Mouse (Mus musculus) neural tube, embryonic 14.5 days (tissue): ENCODE measurements at regions not wholly inside any gene's neighbourhood (a gene's known extent, or its start where the extent isn't known, plus 50 kb on each side); places are given as distances from the start of the nearest gene placed in this dataset.
"Not testable (repeated sequence)": the region's sequence is repeated elsewhere in the genome, so short reads cannot be mapped to it uniquely, and the experiment has no call there.

Source experiments
- ATAC-seq: fragments of 200-750 bp; cut with Nextera tagmentation; 2 replicates; pipeline ENCODE4 v1.8.0; 2017; ENCODE audit warnings: low read depth, mild to moderate bottlenecking, moderate TSS enrichment, moderate library complexity
- H3K27ac ChIP-seq: fragments of 300-500 bp; sonication (generic); 2 replicates; pipeline ENCODE4 v1.5.1; 2014; ENCODE audit warnings: low read depth, mild to moderate bottlenecking, control low read depth, low read length, moderate library complexity, mixed read lengths
- H3K27me3 ChIP-seq: fragments of 300-500 bp; sonication (generic); 2 replicates; pipeline ENCODE4 v1.6.1; 2014; ENCODE audit warnings: low read length; ENCODE audit not compliant: control insufficient read depth, insufficient read depth
- H3K36me3 ChIP-seq: fragments of 300-500 bp; sonication (generic); 2 replicates; pipeline ENCODE4 v1.6.1; 2014; ENCODE audit warnings: low read length, mixed read lengths; ENCODE audit not compliant: control insufficient read depth, insufficient read depth
- H3K4me1 ChIP-seq: fragments of 300-500 bp; sonication (generic); 2 replicates; pipeline ENCODE4 v1.6.1; 2014; ENCODE audit warnings: low read length; ENCODE audit not compliant: control insufficient read depth, insufficient read depth
- H3K4me2 ChIP-seq: fragments of 300-500 bp; sonication (generic); 2 replicates; pipeline ENCODE4 v1.6.1; 2014; ENCODE audit warnings: mild to moderate bottlenecking, low read depth, low read length, control low read depth
- H3K4me3 ChIP-seq: fragments of 300-500 bp; sonication (generic); 2 replicates; pipeline ENCODE4 v1.5.1; 2014; ENCODE audit warnings: low read depth, low read length, control low read depth, mixed read lengths
- H3K9ac ChIP-seq: fragments of 300-500 bp; sonication (generic); replicated peaks from 2 replicates; pipeline ENCODE4 v1.6.1; 2014; ENCODE audit warnings: low read depth, mild to moderate bottlenecking, control low read depth, low read length, mixed read lengths
- H3K9me3 ChIP-seq: fragments of 300-500 bp; sonication (generic); 2 replicates; pipeline ENCODE4 v1.6.1; 2016; ENCODE audit warnings: low read length; ENCODE audit not compliant: control insufficient read depth
- WGBS: fragments of 180-500 bp; shearing (Covaris S2); extraction: QIAGEN DNeasy Blood & Tissue Kit; methylation state at CpG from one replicate; pipeline ENCODE4 v1.1.7; 2014; 5-methylcytosine and 5-hydroxymethylcytosine counted together

DNA sequence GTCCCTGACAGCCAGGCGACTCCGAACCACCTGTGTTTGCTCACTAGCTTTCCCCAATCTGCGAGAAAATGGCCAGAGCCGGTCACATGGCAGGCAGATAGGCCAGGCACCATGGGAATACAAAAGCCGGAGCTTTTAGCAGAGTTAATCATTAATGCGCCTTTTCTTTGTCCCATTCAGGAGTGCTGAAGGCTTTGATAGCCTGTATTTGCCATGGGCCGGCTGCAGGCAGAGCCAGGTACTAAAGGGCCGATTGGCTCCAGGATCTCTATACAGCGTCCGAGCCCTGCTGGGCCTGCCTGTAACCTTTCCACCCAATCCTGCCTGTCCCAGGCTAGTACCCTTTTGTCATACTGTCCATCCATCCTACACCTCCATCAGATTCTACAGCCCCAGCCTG is 78.1 kb downstream of the Foxa2 start:
- no peak overlapping the region for H3K4me3 ChIP-seq
- H3K36me3 ChIP-seq, result no peaks in the 10 kb centered on the region
- ATAC-seq, result no peak
- no peaks in the 10 kb centered on the region for H3K27me3 ChIP-seq
- no peak overlapping the region for H3K4me2 ChIP-seq
- H3K9me3 ChIP-seq, result no peaks in the 10 kb centered on the region
- 11% methylated on average over 10 of the region's 10 CpGs for WGBS
- H3K4me1 ChIP-seq, result no peaks in the 10 kb centered on the region
- no peak overlapping the region for H3K9ac ChIP-seq
- no peak overlapping the region for H3K27ac ChIP-seq

DNA sequence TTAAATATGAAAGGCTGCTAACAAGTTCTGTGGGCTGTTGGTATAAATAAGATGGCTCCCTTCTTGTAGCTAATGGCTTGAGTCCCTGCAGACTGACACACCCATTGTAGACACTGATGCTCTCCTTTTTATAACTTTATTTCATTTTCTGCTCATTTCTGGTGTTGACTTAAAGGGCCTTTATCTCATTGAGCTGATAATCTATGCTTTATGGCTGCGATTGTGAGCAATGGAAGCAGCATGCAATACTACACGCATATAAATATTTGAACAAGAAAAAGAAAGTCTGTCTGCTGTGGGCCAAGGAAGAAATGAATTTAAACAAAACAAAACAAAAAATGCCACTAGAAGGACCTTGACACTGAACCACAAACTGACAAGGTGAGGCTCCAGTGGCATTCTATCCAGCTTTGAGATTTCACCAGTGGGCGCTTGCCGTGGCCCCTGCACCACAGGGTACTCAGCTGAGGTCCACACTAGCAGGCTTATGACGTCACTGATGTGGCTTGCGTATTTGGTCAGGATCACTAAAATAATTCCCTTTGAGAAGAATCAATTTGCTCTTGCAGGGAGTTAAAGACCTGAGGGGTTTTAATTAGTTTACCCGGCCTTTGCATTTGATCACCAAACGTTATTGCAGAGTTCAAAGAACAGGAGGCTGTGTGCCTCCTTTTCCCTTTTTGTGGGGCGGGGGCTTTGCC is 78.8 kb downstream of the Foxa2 start:
- Histone ChIP-seq H3K36me3 (no peaks in the 10 kb centered on the region), H3K27me3 (no peaks in the 10 kb centered on the region), H3K4me1 (no peaks in the 10 kb centered on the region), H3K9ac (no peak overlapping the region), H3K9me3 (no peaks in the 10 kb centered on the region), H3K27ac (no peak overlapping the region), H3K4me2 (no peak overlapping the region), H3K4me3 (no peak overlapping the region)
- no peak for ATAC-seq
- 32% methylated on average over 9 of the region's 9 CpGs for WGBS

DNA sequence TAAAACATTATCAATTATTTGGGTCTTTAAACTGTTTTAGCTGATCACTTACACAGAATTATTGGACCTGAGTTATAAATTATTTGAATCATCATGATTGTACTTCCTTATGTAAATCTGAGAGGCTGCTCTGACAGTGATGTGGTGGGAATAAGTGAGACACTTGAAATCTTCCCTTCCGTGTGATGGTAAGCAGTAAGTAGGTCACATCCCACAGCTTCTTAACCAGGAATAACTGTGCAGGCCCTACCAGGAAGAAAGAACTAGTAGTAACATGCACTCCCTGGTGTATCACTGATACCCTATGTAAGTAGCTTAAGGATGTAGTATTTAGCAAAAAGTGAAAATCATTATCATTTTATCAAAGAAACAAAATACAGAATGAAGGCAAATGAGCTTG is 83.5 kb downstream of the Foxa2 start:
- not testable (repeated sequence) for H3K4me1 ChIP-seq, ATAC-seq, H3K9me3 ChIP-seq, H3K9ac ChIP-seq, H3K27me3 ChIP-seq, H3K27ac ChIP-seq, H3K36me3 ChIP-seq, H3K4me3 ChIP-seq, H3K4me2 ChIP-seq
- WGBS, result 96% methylated on average over 1 of the region's 1 CpGs

DNA sequence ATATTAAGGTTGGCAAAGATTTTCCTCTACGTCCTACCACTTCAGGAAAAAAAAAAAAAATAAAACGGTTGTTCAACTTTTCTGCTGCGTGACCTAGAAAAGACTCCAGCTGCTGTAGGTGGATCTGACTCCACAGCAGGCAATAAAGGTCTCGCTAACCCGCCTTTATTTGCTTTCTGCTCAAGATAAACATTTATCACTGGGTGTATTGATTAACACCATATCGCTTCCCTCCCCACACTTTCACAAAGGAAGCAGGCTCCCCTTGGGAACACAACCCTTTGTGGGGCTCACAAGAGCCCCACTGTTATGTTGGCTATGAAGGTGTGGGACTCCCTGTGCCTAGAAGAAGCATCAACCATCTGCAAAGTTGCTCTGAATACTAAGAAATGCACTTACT is 85.1 kb downstream of the Foxa2 start:
- no peaks in the 10 kb centered on the region for H3K4me1 ChIP-seq
- no peak overlapping the region for H3K27ac ChIP-seq
- 56% methylated on average over 6 of the region's 6 CpGs for WGBS
- no peak overlapping the region for H3K9ac ChIP-seq
- H3K27me3 ChIP-seq, result no peaks in the 10 kb centered on the region
- H3K36me3 ChIP-seq, result no peaks in the 10 kb centered on the region
- no peaks in the 10 kb centered on the region for H3K9me3 ChIP-seq
- ATAC-seq, result no peak
- no peak overlapping the region for H3K4me3 ChIP-seq
- no peak overlapping the region for H3K4me2 ChIP-seq

DNA sequence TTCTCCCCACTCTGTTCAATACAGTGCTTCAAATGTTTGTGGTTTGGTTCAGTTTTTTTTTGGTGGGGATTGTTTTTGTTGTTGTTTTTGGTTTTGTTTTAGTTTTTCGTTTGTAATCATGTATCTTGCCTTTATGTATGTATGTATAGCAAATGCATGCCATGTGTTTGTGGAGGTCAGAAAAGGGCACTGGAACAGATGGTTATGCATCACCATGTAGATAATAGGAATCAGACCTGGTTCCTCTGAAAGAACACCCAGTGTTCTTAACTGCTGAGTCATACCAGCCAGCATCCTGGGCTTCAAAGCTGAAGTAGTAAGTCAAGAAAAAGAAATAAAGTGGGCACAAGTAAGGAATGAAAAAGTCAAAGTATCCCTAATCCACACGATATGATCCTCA is 92.6 kb downstream of the Foxa2 start:
- ATAC-seq, result no peak
- 78% methylated on average over 2 of the region's 2 CpGs for WGBS

DNA sequence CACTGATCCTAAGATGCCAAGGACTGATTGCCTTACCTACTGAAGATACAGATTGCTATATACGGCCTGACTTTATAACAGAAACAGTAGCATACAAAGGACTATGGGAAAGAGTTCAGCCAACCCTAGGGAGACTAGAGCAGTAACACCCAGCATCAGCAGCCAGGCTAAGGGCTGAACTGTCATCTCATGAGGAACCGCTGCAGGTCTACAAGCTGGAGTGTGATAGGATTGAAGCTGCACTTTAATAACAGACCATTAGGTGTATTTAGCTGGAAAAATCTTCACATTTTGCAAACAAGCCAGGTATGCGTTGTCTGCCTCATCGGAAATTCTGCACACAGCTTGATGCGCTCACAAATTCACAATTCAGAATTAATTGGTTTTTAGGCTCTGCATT is 95.5 kb downstream of the Foxa2 start:
- Histone ChIP-seq H3K4me1 (no peaks in the 10 kb centered on the region), H3K9ac (no peak overlapping the region), H3K4me3 (no peak overlapping the region), H3K9me3 (no peaks in the 10 kb centered on the region), H3K27me3 (no peaks in the 10 kb centered on the region), H3K4me2 (no peak overlapping the region), H3K27ac (no peak overlapping the region), H3K36me3 (no peaks in the 10 kb centered on the region)
- ATAC-seq, result no peak
- 84% methylated on average over 5 of the region's 5 CpGs for WGBS

More for the DNA sequence above, 92.6 kb downstream of the Foxa2 start:
- no peaks in the 10 kb centered on the region for H3K36me3 ChIP-seq
- no peak overlapping the region for H3K4me2 ChIP-seq
- H3K4me1 ChIP-seq, result no peaks in the 10 kb centered on the region
- no peak overlapping the region for H3K27ac ChIP-seq
- no peaks in the 10 kb centered on the region for H3K27me3 ChIP-seq
- H3K9me3 ChIP-seq, result no peaks in the 10 kb centered on the region
- H3K9ac ChIP-seq, result no peak overlapping the region
- H3K4me3 ChIP-seq, result no peak overlapping the region

DNA sequence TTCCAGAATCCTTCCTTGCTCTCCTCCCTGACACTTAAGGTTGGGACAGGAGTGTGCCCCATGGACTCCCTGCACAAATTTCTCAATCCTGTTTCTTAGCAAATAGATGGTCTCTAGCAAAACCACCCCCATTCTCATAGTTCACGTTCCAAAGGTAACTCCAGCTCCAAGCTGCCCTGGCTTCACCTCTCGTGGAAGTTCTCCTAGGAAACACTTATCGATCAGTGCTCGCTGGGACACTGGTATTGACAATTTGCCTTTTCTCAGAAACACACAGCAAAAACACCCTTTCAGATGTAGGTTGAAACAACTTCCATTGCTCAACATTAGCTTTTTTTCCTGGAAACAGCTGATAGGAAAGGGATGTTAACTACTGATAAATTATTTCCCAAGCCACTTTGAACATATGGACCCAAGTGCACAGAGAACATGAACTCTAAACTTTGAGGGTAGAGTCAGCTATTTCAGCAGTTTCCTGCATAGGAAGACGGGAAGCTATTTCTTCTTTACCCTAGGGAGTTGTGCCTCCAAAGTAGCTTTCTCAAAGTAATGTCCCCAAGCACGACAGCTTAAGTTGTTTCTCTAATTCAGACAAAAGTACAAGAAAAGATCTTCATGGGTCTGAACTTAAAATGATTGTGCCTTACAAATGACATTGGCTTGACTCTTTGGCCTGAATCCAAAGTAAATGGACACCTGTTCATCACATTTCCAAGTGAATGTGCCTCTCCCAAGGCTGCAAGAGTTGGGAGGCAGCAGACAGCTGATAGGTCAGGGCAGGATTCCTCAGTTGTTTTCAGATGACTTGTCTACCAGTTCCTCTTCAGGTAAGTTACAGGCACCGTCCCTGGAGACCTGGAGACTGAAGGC is 102.4 kb downstream of the Foxa2 start:
- WGBS, result 88% methylated on average over 7 of the region's 7 CpGs

DNA sequence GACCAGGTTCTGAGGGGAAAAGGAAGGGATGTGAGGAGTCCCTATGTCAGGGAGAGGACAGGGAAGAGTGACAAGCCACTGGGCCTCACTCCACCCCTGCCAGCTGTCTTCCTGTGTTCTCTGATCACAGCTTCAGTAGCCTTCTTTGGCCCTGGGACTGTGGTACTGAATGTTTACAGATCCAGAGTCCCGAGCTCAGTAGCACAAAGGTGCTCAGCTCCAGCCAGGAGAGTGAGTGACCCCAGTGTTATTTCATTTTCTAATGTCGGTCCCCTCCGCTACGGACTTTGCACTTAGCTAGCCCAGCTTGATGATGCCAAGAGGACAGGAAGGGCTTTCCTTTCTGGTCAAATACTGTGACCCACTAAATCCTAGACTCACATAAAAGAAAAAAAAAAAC is 104.2 kb downstream of the Foxa2 start:
- Histone ChIP-seq H3K4me3 (no peak overlapping the region), H3K27me3 (no peaks in the 10 kb centered on the region), H3K36me3 (no peaks in the 10 kb centered on the region), H3K9me3 (no peaks in the 10 kb centered on the region), H3K4me2 (no peak overlapping the region), H3K4me1 (no peaks in the 10 kb centered on the region), H3K27ac (no peak overlapping the region), H3K9ac (no peak overlapping the region)
- 69% methylated on average over 4 of the region's 4 CpGs for WGBS
- ATAC-seq, result no peak

More for the DNA sequence above, 102.4 kb downstream of the Foxa2 start:
- Histone ChIP-seq H3K27ac (no peak overlapping the region), H3K4me3 (no peak overlapping the region), H3K27me3 (no peaks in the 10 kb centered on the region), H3K4me2 (no peak overlapping the region), H3K9ac (no peak overlapping the region), H3K9me3 (no peaks in the 10 kb centered on the region), H3K36me3 (no peaks in the 10 kb centered on the region), H3K4me1 (no peaks in the 10 kb centered on the region)
- no peak for ATAC-seq

DNA sequence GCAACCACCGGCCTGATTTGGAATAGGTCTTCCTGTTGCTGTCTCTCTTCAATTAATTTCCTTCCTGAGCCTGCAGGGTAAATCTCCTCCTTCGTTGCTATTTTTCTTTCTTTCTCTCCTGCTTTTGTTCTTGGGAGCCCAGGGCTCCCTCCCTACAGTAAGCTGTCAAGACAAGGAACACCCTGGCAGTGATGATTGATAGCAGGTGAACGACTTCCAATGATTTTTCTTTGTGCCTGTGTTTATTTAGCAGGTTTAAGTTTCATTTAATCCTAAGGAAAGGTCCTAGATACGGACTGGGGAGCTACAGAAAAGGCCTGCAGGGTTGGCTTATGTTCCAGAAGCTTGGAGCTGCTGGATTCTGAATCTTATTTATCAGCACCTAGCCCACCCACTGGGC is 105.5 kb downstream of the Foxa2 start:
- no peak overlapping the region for H3K27ac ChIP-seq
- no peak for ATAC-seq
- H3K4me3 ChIP-seq, result no peak overlapping the region
- no peaks in the 10 kb centered on the region for H3K9me3 ChIP-seq
- WGBS, result 37% methylated on average over 4 of the region's 4 CpGs
- H3K36me3 ChIP-seq, result no peaks in the 10 kb centered on the region
- no peaks in the 10 kb centered on the region for H3K4me1 ChIP-seq
- H3K4me2 ChIP-seq, result no peak overlapping the region
- no peaks in the 10 kb centered on the region for H3K27me3 ChIP-seq
- H3K9ac ChIP-seq, result no peak overlapping the region
